Mouse (Mus musculus) small intestine, adult 2 months (tissue): Measurements from ENCODE around the gene Olfr402. TPM values are rescaled to one million over a fixed set of nuclear protein-coding genes. Genes with fewer than 3 reads are reported as not detected.
"Not testable (repeated sequence)": the region's sequence is repeated elsewhere in the genome, so short reads cannot be mapped to it uniquely, and the experiment has no call there.

Experiments
- H3K27ac ChIP-seq: fragments of 200-500 bp; 2 replicates; pipeline ENCODE4 v1.5.1; 2012; ENCODE audit warnings: low read depth, low read length, control low read depth, inconsistent platforms; ENCODE audit not compliant: insufficient read depth
- H3K27me3 ChIP-seq: fragments of 200-500 bp; 2 replicates; pipeline ENCODE4 v1.6.1; 2012; ENCODE audit warnings: mild to moderate bottlenecking, moderate library complexity, low read length, inconsistent platforms; ENCODE audit not compliant: control insufficient read depth, insufficient read depth
- H3K36me3 ChIP-seq: fragments of 200-500 bp; 2 replicates; pipeline ENCODE4 v1.6.1; 2012; ENCODE audit warnings: mild to moderate bottlenecking, low read length, control low read depth, inconsistent platforms; ENCODE audit not compliant: control insufficient read depth, insufficient read depth
- H3K4me1 ChIP-seq: fragments of 200-500 bp; 2 replicates; pipeline ENCODE4 v1.6.1; 2012; ENCODE audit warnings: low read length, inconsistent platforms, mixed read lengths; ENCODE audit not compliant: control insufficient read depth, insufficient read depth, insufficient read length
- H3K4me3 ChIP-seq: fragments of 200-500 bp; 2 replicates; pipeline ENCODE4 v1.5.1; 2012; ENCODE audit warnings: low read depth, mild to moderate bottlenecking, control low read depth, inconsistent platforms, low read length, moderate library complexity
- CTCF ChIP-seq: fragments of 200-500 bp; IDR thresholded peaks from 2 replicates; pipeline ENCODE4 v1.5.1; 2012; ENCODE audit warnings: low read depth, mild to moderate bottlenecking, control low read depth, inconsistent platforms, low read length, moderate library complexity, mixed read lengths; ENCODE audit not compliant: insufficient replicate concordance, insufficient read length; ENCODE audit errors: extremely low read depth
- POLR2A ChIP-seq: fragments of 200-500 bp; IDR thresholded peaks from 2 replicates; pipeline ENCODE4 v1.6.1; 2012; ENCODE audit warnings: low read depth, mild to moderate bottlenecking, control low read depth, inconsistent platforms, low read length, moderate library complexity
- WGBS: fragments of 180-500 bp; shearing (Covaris S2); methylation state at CpG from one replicate; pipeline ENCODE4 v1.1.7; 2018; 5-methylcytosine and 5-hydroxymethylcytosine counted together
- polyA plus RNA-seq: library from polyadenylated mRNA; depleted of rRNA; stranded (reverse); fragments of >200 nt; gene quantifications from 2 replicates; pipeline ENCODE4 v1.2.3, GENCODE M21; 2012; rRNA removed

The Olfr402 gene
- polyA plus RNA-seq, result not detected in 2 replicates

DNA sequence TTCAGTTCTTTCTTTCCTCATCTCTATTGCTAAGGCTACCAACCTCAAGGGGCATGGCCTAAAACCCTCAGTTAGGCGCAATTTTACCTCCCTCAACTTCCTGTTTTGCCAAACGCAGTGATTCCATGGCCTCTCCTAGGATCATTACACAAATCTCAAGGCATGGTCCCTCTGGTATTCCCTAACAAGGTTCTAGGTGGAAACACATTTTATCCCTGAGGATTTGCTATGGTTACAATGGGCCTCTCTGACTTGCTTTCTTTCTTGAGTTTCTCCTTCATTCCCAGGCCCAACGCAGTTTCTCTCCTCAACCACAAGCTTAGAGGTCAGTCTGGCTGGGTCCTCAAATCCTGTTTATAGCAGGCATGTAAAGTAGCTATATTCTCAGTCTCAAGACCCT is at the start of gene Olfr402:
Olfr402 (plus strand) TSS at position 301 of the 400 bp plus-strand sequence.
- no peak for TF ChIP-seq CTCF
- no peak for TF ChIP-seq POLR2A
- 59% methylated on average over 3 of the region's 3 CpGs for WGBS
- no peaks in the 10 kb centered on the region for H3K27me3 ChIP-seq
- no peaks in the 10 kb centered on the region for H3K4me1 ChIP-seq
- H3K27ac ChIP-seq, result no peak within 1 kb of the TSS
- H3K4me3 ChIP-seq, result no peak within 1 kb of the TSS
- H3K36me3 ChIP-seq, result no peaks in the 10 kb centered on the region

DNA sequence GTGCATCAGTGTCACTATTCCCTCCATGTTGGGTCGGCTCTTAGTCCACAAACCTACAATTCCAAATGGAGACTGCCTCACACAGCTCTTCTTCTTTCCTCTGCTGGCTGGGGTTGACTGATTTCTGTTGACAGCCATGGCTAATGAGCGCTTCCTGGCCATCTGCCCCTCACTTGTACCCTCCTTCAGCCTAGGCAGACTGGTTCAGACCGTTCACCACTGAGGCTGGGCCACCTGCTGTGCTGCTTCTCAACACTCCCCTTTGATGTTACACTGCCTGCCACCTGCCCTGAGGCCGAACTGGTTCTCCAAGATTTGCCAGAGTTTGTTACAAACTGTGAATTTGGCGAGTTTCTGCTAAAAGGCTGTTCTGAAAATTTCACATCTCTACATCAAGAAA is 48.3 kb upstream of the Olfr402 start:
- Histone ChIP-seq H3K27me3 (no peaks in the 10 kb centered on the region), H3K27ac (no peak overlapping the region), H3K36me3 (no peaks in the 10 kb centered on the region), H3K4me1 (no peaks in the 10 kb centered on the region), H3K4me3 (no peak overlapping the region)
- 35% methylated on average over 5 of the region's 5 CpGs for WGBS
- TF ChIP-seq POLR2A (no peak), CTCF (no peak)

DNA sequence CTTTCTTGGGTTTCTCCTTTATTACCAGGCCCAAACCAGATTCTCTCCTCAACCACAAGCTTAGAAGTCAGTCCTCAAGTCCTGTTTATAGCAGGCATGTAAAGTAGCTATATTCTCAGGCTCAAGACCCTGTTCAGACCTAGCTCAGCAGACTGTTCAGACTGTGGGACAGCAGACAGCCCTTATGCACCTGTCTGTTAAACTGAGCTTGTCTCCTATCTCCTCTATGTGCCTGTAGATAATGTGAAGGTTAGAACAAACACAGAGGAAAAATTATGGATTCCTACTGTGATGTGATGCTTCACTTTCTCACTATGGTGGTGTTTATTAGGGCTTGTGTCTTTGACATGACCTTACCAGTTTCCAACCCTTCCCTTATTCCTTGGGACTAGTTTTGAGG is 39.9 kb upstream of the Olfr402 start, which contains the start of gene Olfr401:
Olfr401 (plus strand) TSS at position 301 of the 400 bp plus-strand sequence.
- Histone ChIP-seq H3K27me3 (no peaks in the 10 kb centered on the region), H3K4me1 (no peaks in the 10 kb centered on the region)

DNA sequence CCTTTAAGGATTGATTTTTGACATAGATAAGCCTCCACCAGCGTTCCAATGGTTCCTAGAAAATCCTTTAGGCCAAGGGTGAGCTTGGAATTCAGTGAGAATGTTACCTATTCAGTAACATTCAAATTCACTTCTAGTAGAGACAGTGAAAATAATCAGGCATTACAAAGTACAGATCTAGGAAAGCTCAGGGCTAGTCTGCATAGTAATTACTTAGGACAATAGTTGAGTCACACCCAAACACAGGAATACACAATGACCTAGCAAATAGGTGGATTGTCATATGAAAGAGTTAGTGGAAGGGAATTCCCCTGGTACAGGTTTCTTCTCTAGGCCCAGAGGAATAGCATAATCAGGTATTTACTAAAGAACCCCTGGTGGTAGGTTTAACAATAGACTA is 13.3 kb upstream of the Olfr402 start:
- not testable (repeated sequence) for H3K27ac ChIP-seq, H3K36me3 ChIP-seq, H3K4me3 ChIP-seq, H3K4me1 ChIP-seq, H3K27me3 ChIP-seq
- WGBS, result 19% methylated on average over 1 of the region's 1 CpGs

More for the DNA sequence above, 39.9 kb upstream of the Olfr402 start, which contains the start of gene Olfr401:
- no peak within 1 kb of the TSS for H3K27ac ChIP-seq
- H3K36me3 ChIP-seq, result no peaks in the 10 kb centered on the region
- H3K4me3 ChIP-seq, result no peak within 1 kb of the TSS
- TF ChIP-seq CTCF (no peak), POLR2A (no peak)

DNA sequence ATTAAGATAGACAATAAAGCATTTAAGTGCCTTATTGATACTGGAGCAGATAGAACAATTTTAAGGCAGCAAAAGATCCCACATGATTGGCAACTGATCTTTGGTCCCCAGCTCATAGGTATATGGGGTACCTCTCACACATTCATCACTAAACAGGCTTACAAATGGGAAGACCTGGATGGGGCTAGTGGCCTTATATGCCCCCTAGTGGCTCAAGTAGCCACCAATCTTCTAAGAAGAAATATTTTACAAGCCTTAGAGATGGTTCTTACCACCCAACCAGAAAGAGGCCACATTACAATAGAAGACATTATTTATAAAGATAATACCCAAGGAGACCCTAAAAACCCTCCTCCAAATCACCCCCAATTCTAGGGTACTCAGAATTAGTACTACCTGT is 7.5 kb upstream of the Olfr402 start:
- Histone ChIP-seq H3K4me3 (no peak overlapping the region), H3K27ac (no peak overlapping the region), H3K36me3 (no peaks in the 10 kb centered on the region), H3K27me3 (no peaks in the 10 kb centered on the region), H3K4me1 (no peaks in the 10 kb centered on the region)
- no peak for TF ChIP-seq CTCF
- TF ChIP-seq POLR2A, result no peak

DNA sequence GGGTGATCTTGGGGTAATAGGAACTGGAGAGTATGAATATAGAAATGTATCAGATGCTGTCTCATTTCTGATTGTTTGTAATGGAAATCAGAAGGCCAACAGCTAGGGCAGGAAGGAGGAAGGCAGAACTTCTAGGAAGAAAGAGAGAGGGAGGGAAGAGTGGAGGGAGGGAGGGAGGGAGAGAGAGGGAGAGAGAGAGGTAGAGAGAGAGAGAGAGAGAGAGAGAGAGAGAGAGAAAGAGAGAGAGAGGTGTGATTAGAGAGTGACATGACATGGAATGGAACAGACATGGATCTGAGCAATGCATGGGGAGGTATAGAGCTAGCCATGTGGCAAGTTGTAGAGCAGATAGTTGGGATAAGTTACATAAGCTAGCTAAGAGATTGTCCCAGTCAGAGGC is 15.4 kb downstream of the Olfr402 start:
- no peak for TF ChIP-seq CTCF
- TF ChIP-seq POLR2A, result no peak
- no peak overlapping the region for H3K27ac ChIP-seq
- no peaks in the 10 kb centered on the region for H3K36me3 ChIP-seq
- H3K4me3 ChIP-seq, result no peak overlapping the region
- no peaks in the 10 kb centered on the region for H3K4me1 ChIP-seq
- no peaks in the 10 kb centered on the region for H3K27me3 ChIP-seq

DNA sequence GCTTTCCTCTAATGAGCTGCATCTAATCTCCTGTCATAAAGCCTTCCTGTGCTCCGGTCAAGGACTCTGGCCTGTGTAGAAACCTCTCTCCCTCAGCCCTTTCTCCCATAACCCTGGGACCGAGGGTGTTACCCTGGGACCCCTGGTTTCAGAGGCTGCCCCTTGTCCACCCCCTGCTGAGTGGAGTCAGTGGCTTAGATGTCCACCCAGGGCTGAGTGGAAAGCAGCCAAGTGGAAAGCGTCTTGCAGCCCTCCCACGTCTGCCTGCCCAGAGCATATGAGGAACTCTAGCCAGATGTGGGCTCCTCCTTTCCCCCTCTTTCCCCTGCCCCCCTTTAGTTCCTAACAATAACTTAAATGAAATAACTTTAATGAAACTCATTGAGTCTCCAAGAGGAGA is 29.8 kb downstream of the Olfr402 start:
- no peaks in the 10 kb centered on the region for H3K4me1 ChIP-seq
- TF ChIP-seq CTCF (no peak), POLR2A (no peak)
- no peak overlapping the region for H3K4me3 ChIP-seq
- H3K27ac ChIP-seq, result no peak overlapping the region
- H3K27me3 ChIP-seq, result no peaks in the 10 kb centered on the region
- H3K36me3 ChIP-seq, result no peaks in the 10 kb centered on the region
- 65% methylated on average over 4 of the region's 4 CpGs for WGBS

DNA sequence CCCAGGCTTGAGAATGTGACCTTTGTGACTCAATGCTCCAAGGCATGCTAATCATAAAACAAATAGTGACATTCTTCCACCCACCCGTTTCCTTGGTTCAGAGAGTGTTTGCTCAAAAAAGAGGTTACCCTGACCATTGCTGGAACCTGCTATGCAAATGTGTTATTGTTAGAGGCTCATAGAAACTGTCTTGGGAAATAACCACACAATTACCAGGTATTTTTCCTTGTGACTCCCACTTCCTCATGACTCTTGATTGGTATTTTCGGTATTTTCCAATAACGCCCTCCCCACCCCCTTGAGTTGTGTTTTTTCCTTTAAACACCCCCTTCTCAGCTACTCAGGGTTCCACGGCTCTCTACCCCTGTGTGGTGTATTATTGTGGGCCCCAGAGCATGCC is 30.4 kb downstream of the Olfr402 start:
- Histone ChIP-seq H3K4me1 (no peaks in the 10 kb centered on the region), H3K27ac (no peak overlapping the region), H3K36me3 (no peaks in the 10 kb centered on the region), H3K27me3 (no peaks in the 10 kb centered on the region), H3K4me3 (no peak overlapping the region)
- WGBS, result 61% methylated on average over 4 of the region's 4 CpGs
- TF ChIP-seq POLR2A (no peak), CTCF (no peak)

DNA sequence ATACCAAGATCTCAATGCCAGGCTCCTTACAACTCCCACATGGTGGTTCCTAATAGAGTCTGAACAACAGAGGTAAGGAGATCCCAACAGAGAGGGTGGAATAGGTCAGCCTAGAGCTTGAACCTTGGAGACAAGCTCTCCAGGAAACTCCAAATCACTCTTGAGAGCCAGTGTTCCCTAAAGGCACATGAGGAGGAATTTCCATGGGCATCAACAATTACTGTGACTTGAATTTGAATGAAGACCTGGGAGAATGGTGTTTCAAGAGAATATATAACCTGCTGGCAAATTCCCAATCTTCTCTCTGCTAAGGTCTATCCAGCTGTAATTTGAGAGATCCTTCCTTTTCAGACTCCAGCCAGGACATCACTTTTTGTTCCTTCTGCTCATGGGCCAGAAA is 32.6 kb downstream of the Olfr402 start, which contains the start of gene Olfr403:
Olfr403 (plus strand) TSS at position 301 of the 400 bp plus-strand sequence.
- TF ChIP-seq POLR2A (no peak), CTCF (no peak)
- Histone ChIP-seq H3K4me3 (no peak within 1 kb of the TSS), H3K4me1 (no peaks in the 10 kb centered on the region), H3K36me3 (no peaks in the 10 kb centered on the region), H3K27me3 (no peaks in the 10 kb centered on the region), H3K27ac (no peak within 1 kb of the TSS)

Other genes with a start within 250 kb of the Olfr402 start
- not detected in 2 replicates for gene Olfr395, start 244.2 kb upstream of the Olfr402 start, polyA plus RNA-seq
- gene Olfr23, start 216.9 kb upstream of the Olfr402 start, polyA plus RNA-seq, result not detected in 2 replicates
- not detected in 2 replicates for gene Olfr397, start 192.7 kb upstream of the Olfr402 start, polyA plus RNA-seq
- gene Olfr398, start 163.1 kb upstream of the Olfr402 start, polyA plus RNA-seq, result not detected in 2 replicates
- gene Olfr139, start 97.0 kb upstream of the Olfr402 start, polyA plus RNA-seq, result not detected in 2 replicates
- not detected in 2 replicates for gene Olfr399, start 96.9 kb upstream of the Olfr402 start, polyA plus RNA-seq
- gene Zfp616, start 83.6 kb upstream of the Olfr402 start, polyA plus RNA-seq, result not detected in 2 replicates
- not detected in 2 replicates for gene Olfr401, start 39.8 kb upstream of the Olfr402 start, polyA plus RNA-seq
- not detected in 2 replicates for gene Olfr403, start 32.7 kb downstream of the Olfr402 start, polyA plus RNA-seq
- not detected in 2 replicates for gene Olfr43, start 57.9 kb downstream of the Olfr402 start, polyA plus RNA-seq
- gene Olfr406, start 106.3 kb downstream of the Olfr402 start, polyA plus RNA-seq, result not detected in 2 replicates
- not detected in 2 replicates for gene Olfr59, start 130.2 kb downstream of the Olfr402 start, polyA plus RNA-seq
- not detected in 2 replicates for gene Olfr410, start 184.5 kb downstream of the Olfr402 start, polyA plus RNA-seq
- gene Olfr411, start 199.1 kb downstream of the Olfr402 start, polyA plus RNA-seq, result not detected in 2 replicates
- not detected in 2 replicates for gene Olfr412, start 208.5 kb downstream of the Olfr402 start, polyA plus RNA-seq